In genomic region chr1:172247679-172248078, GRCm38 (mm10) we compare ENCODE assay signal across 7 mouse cellular contexts. TPM values are rescaled to one million over a fixed set of nuclear protein-coding genes. Genes with fewer than 3 reads are reported as not detected.
DNase-seq lines count a peak whose midpoint lies in the region; ATAC-seq and TF ChIP-seq lines count a peak whose summit lies in the region.

No protein-coding gene starts in this region.

- no peak overlapping the region for H3K9ac ChIP-seq in liver, embryonic 12.5 days
- no peak overlapping the region for H3K9ac ChIP-seq in forebrain, postnatal 0 days

- WGBS in liver, embryonic 12.5 days (ENCODE audit: insufficient replicate concordance): 36% methylated on average over 2 of the region's 2 CpGs
- WGBS in forebrain, postnatal 0 days: 37% methylated on average over 2 of the region's 2 CpGs

- H3K27me3 ChIP-seq in liver, embryonic 12.5 days (replicated peaks): peaks cover 44% of the 10 kb centered on the region
- no peaks in the 10 kb centered on the region for H3K27me3 ChIP-seq in forebrain, postnatal 0 days (ENCODE audit: insufficient read depth, low read length)

- DNase-seq in liver: peak; percentile 15
- peak; percentile 26 for DNase-seq in forebrain, postnatal 0 days
- peak; percentile 46 for DNase-seq in kidney, postnatal 14 days
- peak; percentile 59 for DNase-seq in naive thymus-derived CD4-positive, alpha-beta T cell, adult 2 months (ENCODE audit: low read depth)
- no peak for DNase-seq in left cerebral cortex, postnatal 14 days (ENCODE audit: low spot score in 2 of 2)

- no peak overlapping the region for H3K4me2 ChIP-seq in liver, embryonic 12.5 days
- H3K4me2 ChIP-seq in forebrain, postnatal 0 days (ENCODE audit: low read depth): no peak overlapping the region

- TF ChIP-seq CTCF in forebrain, postnatal 0 days (IDR thresholded peaks at IDR 0.05; ENCODE audit: low read depth): peak; percentile 61

- intact Hi-C loops in left cerebral cortex, postnatal 14 days (cut with DNase I): no loop called here

- H3K36me3 ChIP-seq in liver, embryonic 12.5 days: no peaks in the 10 kb centered on the region
- no peaks in the 10 kb centered on the region for H3K36me3 ChIP-seq in forebrain, postnatal 0 days (ENCODE audit: insufficient read depth)

- ATAC-seq in liver, embryonic 12.5 days: no peak
- peak; percentile 40 for ATAC-seq in activated CD4-positive, CD25-positive, alpha-beta regulatory T cell, adult 4 months
- peak; percentile 76 for ATAC-seq in forebrain, postnatal 0 days

- H3K4me1 ChIP-seq in liver, embryonic 12.5 days: no peaks in the 10 kb centered on the region
- H3K4me1 ChIP-seq in forebrain, postnatal 0 days (ENCODE audit: insufficient read depth): no peaks in the 10 kb centered on the region

- no peaks in the 10 kb centered on the region for H3K9me3 ChIP-seq in liver, embryonic 12.5 days (replicated peaks)
- no peaks in the 10 kb centered on the region for H3K9me3 ChIP-seq in forebrain, postnatal 0 days (ENCODE audit: low read length)

- H3K27ac ChIP-seq in liver, embryonic 12.5 days: no peak overlapping the region
- no peak overlapping the region for H3K27ac ChIP-seq in forebrain, postnatal 0 days (ENCODE audit: low read depth, low read length)

- no peak overlapping the region for H3K4me3 ChIP-seq in liver, embryonic 12.5 days
- no peak overlapping the region for H3K4me3 ChIP-seq in forebrain, postnatal 0 days (ENCODE audit: low read depth, low read length)

RNA-seq across cellular contexts. Expression of gene Atp1a4, which starts 10.5 kb away (rescaled TPM):
- not detected in 2 replicates for polyA plus RNA-seq in liver, embryonic 12.5 days (2016; fragmentation: Nextera tagmentation; extraction: Ambion mirVana)
- polyA plus RNA-seq in activated CD4-positive, CD25-positive, alpha-beta regulatory T cell, adult 4 months (2017; shearing (Covaris generic)): not detected
- not detected in 2 replicates for total RNA-seq in forebrain, postnatal 0 days (2014; rRNA removed)
- polyA plus RNA-seq in forebrain, postnatal 0 days (2015; fragmentation: Nextera tagmentation; extraction: Ambion mirVana): not detected in 2 replicates
- not detected for total RNA-seq in left cerebral cortex, postnatal 14 days (2021)

RNA-seq across cellular contexts. Expression of gene Igsf8, which starts 13.8 kb away (rescaled TPM):
- polyA plus RNA-seq in liver, embryonic 12.5 days (2016; fragmentation: Nextera tagmentation; extraction: Ambion mirVana): 19.0 and 20.5 TPM in 2 replicates
- polyA plus RNA-seq in activated CD4-positive, CD25-positive, alpha-beta regulatory T cell, adult 4 months (2017; shearing (Covaris generic)): 1 to 10 TPM; 3.4 to 3.8 TPM
- 117 and 136 TPM in 2 replicates for total RNA-seq in forebrain, postnatal 0 days (2014; rRNA removed)
- polyA plus RNA-seq in forebrain, postnatal 0 days (2015; fragmentation: Nextera tagmentation; extraction: Ambion mirVana): 110 and 113 TPM in 2 replicates
- 100 to 1,000 TPM; 231 to 244 TPM for total RNA-seq in left cerebral cortex, postnatal 14 days (2021)

RNA-seq across cellular contexts. Expression of gene Casq1, which starts 28.0 kb away (rescaled TPM):
- 0.08 and 0.32 TPM in 2 replicates for polyA plus RNA-seq in liver, embryonic 12.5 days (2016; fragmentation: Nextera tagmentation; extraction: Ambion mirVana)
- not detected for polyA plus RNA-seq in activated CD4-positive, CD25-positive, alpha-beta regulatory T cell, adult 4 months (2017; shearing (Covaris generic))
- 0.76 and 2.2 TPM in 2 replicates for total RNA-seq in forebrain, postnatal 0 days (2014; rRNA removed)
- polyA plus RNA-seq in forebrain, postnatal 0 days (2015; fragmentation: Nextera tagmentation; extraction: Ambion mirVana): 3.3 and 3.5 TPM in 2 replicates
- under 1 TPM in 1 of 2 experiments, not detected in 1; 0.55 TPM for total RNA-seq in left cerebral cortex, postnatal 14 days (2021)

RNA-seq across cellular contexts. Expression of gene Pea15a, which starts 41.1 kb away (rescaled TPM):
- polyA plus RNA-seq in liver, embryonic 12.5 days (2016; fragmentation: Nextera tagmentation; extraction: Ambion mirVana): 25.7 and 26.0 TPM in 2 replicates
- polyA plus RNA-seq in activated CD4-positive, CD25-positive, alpha-beta regulatory T cell, adult 4 months (2017; shearing (Covaris generic)): 10 to 100 TPM; 42.0 to 43.1 TPM
- 265 and 281 TPM in 2 replicates for total RNA-seq in forebrain, postnatal 0 days (2014; rRNA removed)
- 412 and 475 TPM in 2 replicates for polyA plus RNA-seq in forebrain, postnatal 0 days (2015; fragmentation: Nextera tagmentation; extraction: Ambion mirVana)
- total RNA-seq in left cerebral cortex, postnatal 14 days (2021): 100 to 1,000 TPM; 377 to 379 TPM

RNA-seq across cellular contexts. Expression of gene Atp1a2, which starts 50.2 kb away (rescaled TPM):
- 0.24 and 0.36 TPM in 2 replicates for polyA plus RNA-seq in liver, embryonic 12.5 days (2016; fragmentation: Nextera tagmentation; extraction: Ambion mirVana)
- under 1 TPM; 0.08 to 0.12 TPM for polyA plus RNA-seq in activated CD4-positive, CD25-positive, alpha-beta regulatory T cell, adult 4 months (2017; shearing (Covaris generic))
- 213 and 294 TPM in 2 replicates for total RNA-seq in forebrain, postnatal 0 days (2014; rRNA removed)
- 54.4 and 75.2 TPM in 2 replicates for polyA plus RNA-seq in forebrain, postnatal 0 days (2015; fragmentation: Nextera tagmentation; extraction: Ambion mirVana)
- 100 to 1,000 TPM; 571 to 592 TPM for total RNA-seq in left cerebral cortex, postnatal 14 days (2021)

Comparison
In these comparisons a context has a peak if more than half of its experiments do, and no peak if none do; other contexts are left out.
1. DNase-seq: peak in liver (single experiment), forebrain, postnatal 0 days (single experiment), kidney, postnatal 14 days (single experiment) and naive thymus-derived CD4-positive, alpha-beta T cell, adult 2 months (single experiment); none in left cerebral cortex, postnatal 14 days (0 of 2).